Mouse (Mus musculus) kidney, embryonic 15.5 days (tissue): ENCODE measurements at regions not wholly inside any gene's neighbourhood (a gene's known extent, or its start where the extent isn't known, plus 50 kb on each side); places are given as distances from the start of the nearest gene placed in this dataset.
A peak's percentile ranks its signal among the peaks of the same experiment; 100 is the strongest.

ENCODE experiments used
- ATAC-seq: fragments of 200-750 bp; cut with Nextera tagmentation; replicated peaks from 2 replicates; pipeline ENCODE4 v1.8.0; 2017; ENCODE audit warnings: moderate TSS enrichment; ENCODE audit not compliant: low FRiP score
- H3K27ac ChIP-seq: fragments of 300-500 bp; sonication (generic); 2 replicates; pipeline ENCODE4 v1.5.1; 2015; ENCODE audit warnings: mild to moderate bottlenecking, inconsistent platforms
- H3K27me3 ChIP-seq: fragments of 300-500 bp; sonication (generic); 2 replicates; pipeline ENCODE4 v1.6.1; 2015; ENCODE audit warnings: inconsistent platforms
- H3K36me3 ChIP-seq: fragments of 300-500 bp; sonication (generic); 2 replicates; pipeline ENCODE4 v1.6.1; 2015; ENCODE audit warnings: inconsistent platforms
- H3K4me1 ChIP-seq: fragments of 300-500 bp; sonication (generic); 2 replicates; pipeline ENCODE4 v1.6.1; 2015; ENCODE audit warnings: inconsistent platforms
- H3K4me2 ChIP-seq: fragments of 300-500 bp; sonication (generic); 2 replicates; pipeline ENCODE4 v1.6.1; 2015; ENCODE audit warnings: moderate library complexity, mild to moderate bottlenecking, inconsistent platforms
- H3K4me3 ChIP-seq: fragments of 300-500 bp; sonication (generic); replicated peaks from 2 replicates; pipeline ENCODE4 v1.5.1; 2015; ENCODE audit warnings: mild to moderate bottlenecking, inconsistent platforms
- H3K9ac ChIP-seq: fragments of 300-500 bp; sonication (generic); 2 replicates; pipeline ENCODE4 v1.6.1; 2015; ENCODE audit warnings: mild to moderate bottlenecking, inconsistent platforms
- H3K9me3 ChIP-seq: fragments of 300-500 bp; sonication (generic); replicated peaks from 2 replicates; pipeline ENCODE4 v1.6.1; 2016; ENCODE audit warnings: inconsistent platforms
- WGBS: fragments of 180-500 bp; shearing (Covaris S2); methylation state at CpG from one replicate; pipeline ENCODE4 v1.1.7; 2015; ENCODE audit warnings: mixed read lengths; 5-methylcytosine and 5-hydroxymethylcytosine counted together

DNA sequence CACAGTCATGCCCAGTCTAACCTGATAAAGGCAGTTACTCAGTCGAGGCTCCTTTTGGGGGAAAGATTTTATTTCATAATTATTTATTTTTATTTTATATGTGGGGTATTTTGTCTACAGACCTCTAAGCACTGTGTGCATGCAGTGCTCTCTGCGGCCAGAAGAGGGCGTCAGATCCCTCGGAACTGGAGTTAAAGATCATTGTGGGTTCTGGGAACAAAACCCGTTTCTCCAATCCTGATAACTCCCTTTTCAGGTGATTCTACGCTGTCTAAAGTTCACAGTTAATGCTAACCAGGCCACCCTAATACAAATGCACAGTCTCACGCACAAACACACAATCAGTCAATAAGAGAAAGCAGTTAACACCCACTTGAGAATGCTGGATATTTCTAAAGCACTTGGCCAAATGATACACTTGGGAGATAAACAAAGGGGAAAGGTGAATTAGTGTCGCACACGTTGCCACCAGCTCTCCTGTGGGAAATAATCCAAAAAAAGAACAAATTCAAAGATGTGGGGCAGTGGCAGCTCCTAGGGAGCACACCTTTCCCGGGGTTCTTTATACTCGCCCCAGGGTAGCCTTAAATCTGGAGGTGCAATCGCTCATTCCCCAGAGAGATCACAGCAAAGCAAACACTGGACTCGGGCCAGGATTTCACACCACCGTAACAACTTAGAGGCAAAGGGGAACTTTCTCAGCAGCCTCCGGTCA lies 281.9 kb upstream of the Jmjd1c start:
- Histone ChIP-seq H3K4me1 (peaks cover 16% of the 10 kb centered on the region), H3K4me3 (peak overlapping the region; percentile 19), H3K4me2 (peak overlapping the region; percentile 54), H3K36me3 (no peaks in the 10 kb centered on the region), H3K27me3 (0 out of 2 replicates have a peak, but pooled peaks cover 5% of the 10 kb centered on the region), H3K9me3 (no peaks in the 10 kb centered on the region), H3K27ac (no peak overlapping the region), H3K9ac (no peak overlapping the region)
- no peak; the same call in none of the 2 replicates for ATAC-seq
- 11% methylated on average over 15 of the region's 15 CpGs for WGBS

DNA sequence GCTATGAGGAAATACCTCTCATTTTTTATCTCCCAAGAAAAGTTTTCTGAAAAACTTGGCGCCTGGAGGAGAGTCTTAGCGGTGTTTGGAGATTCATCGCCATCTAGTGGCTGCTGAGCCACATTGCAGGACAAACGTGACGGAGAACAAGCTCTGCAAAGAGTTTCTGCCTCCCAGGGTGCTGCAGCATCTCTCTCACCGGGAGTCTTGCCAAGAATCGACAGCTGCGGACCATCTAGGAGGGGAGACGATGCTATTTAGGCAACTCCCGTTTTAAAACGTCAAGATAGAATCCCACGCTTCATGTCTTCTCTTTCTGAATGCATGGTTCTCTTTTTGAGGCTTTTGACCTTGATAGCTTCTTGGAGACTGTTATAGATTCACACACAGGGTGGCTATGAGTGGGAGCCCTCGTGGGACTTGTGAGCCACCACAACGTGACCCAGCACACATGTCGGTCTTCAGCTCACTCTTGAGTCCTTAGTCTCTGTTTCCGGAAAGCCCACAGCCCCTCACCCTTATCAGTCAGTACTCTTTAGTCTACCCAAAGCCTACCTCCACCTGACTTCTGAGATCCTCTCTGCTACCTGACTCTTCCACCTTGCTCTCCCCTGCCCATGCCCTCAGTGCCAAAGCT lies 281.2 kb upstream of the Jmjd1c start:
- H3K4me1 ChIP-seq: peaks cover 16% of the 10 kb centered on the region
- ATAC-seq: peak; percentile 84
- no peak overlapping the region for H3K9ac ChIP-seq
- H3K9me3 ChIP-seq: no peaks in the 10 kb centered on the region
- peak overlapping the region; percentile 54 for H3K4me2 ChIP-seq
- H3K27ac ChIP-seq: no peak overlapping the region
- 0 out of 2 replicates have a peak, but pooled peaks cover 5% of the 10 kb centered on the region for H3K27me3 ChIP-seq
- H3K36me3 ChIP-seq: no peaks in the 10 kb centered on the region
- 9% methylated on average over 16 of the region's 16 CpGs for WGBS
- H3K4me3 ChIP-seq: peak overlapping the region; percentile 19

DNA sequence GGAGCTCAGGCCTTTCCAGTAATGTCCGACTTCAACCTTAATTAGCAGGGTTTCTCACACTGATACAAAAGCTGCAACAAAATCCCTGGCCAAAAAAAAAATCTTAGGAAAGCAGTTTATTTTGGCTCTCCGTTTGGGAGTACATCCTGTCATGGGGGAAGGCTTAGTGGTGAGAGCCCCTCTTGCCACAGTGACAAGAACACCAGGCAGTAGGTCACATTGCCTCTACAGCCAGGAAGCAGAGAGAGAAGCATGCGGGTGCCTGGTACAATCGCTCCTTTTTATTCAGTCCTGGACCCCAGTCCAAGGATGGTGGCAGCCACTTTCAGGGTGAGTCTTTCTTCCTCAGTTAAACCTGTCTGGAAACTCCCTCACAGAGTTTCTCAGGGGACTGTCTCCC lies 280.0 kb upstream of the Jmjd1c start:
- no peak for ATAC-seq
- Histone ChIP-seq H3K9ac (no peak overlapping the region), H3K9me3 (no peaks in the 10 kb centered on the region), H3K27ac (no peak overlapping the region), H3K27me3 (0 out of 2 replicates have a peak, but pooled peaks cover 5% of the 10 kb centered on the region), H3K4me2 (no peak overlapping the region), H3K4me1 (peaks cover 16% of the 10 kb centered on the region), H3K4me3 (no peak overlapping the region), H3K36me3 (no peaks in the 10 kb centered on the region)
- 74% methylated on average over 4 of the region's 4 CpGs for WGBS

DNA sequence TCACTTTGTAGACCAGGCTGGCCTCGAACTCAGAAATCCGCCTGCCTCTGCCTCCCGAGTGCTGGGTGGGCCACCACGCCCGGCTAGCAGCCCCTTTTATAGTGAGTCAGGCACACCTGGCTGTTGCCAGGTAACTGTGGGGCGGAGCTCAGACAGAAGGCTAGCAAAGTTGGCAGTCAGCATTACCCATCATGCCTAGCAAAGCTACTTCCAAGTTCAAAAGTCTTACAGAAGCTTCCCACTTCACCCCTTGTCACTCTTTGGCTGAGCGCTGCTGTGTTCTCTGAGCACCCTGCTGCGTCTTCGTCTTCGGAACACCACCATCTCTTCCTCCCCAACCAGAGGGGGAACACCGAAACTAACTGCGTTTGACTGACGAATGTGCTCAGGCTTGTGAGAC lies 279.1 kb upstream of the Jmjd1c start:
- Histone ChIP-seq H3K4me3 (no peak overlapping the region), H3K27me3 (0 out of 2 replicates have a peak, but pooled peaks cover 5% of the 10 kb centered on the region), H3K9me3 (no peaks in the 10 kb centered on the region), H3K27ac (no peak overlapping the region), H3K4me2 (no peak overlapping the region), H3K4me1 (peaks cover 16% of the 10 kb centered on the region), H3K36me3 (no peaks in the 10 kb centered on the region), H3K9ac (no peak overlapping the region)
- 85% methylated on average over 13 of the region's 13 CpGs for WGBS
- no peak for ATAC-seq

DNA sequence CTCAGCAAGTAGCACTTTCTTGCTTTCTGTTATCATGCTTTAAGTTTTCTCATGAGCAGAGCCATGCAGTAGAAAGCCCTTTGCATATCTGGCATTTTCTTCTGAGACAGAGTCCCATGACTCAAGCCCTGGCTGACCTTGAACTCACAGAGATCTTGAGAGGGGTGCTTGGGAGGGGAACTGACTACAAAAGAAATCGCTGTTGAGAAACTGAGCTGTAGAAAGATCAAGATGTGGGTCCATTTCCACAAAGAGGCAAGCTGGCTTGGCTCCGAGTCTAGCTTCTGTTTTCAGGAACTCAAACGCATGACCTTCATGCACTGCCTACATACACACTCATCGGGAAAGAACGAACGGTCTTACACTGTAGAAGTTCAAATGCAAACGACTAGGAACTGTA lies 278.0 kb upstream of the Jmjd1c start:
- ATAC-seq: no peak
- H3K9ac ChIP-seq: no peak overlapping the region
- no peaks in the 10 kb centered on the region for H3K27me3 ChIP-seq
- 60% methylated on average over 7 of the region's 7 CpGs for WGBS
- no peaks in the 10 kb centered on the region for H3K36me3 ChIP-seq
- no peak overlapping the region for H3K4me2 ChIP-seq
- no peak overlapping the region for H3K4me3 ChIP-seq
- peaks cover 16% of the 10 kb centered on the region for H3K4me1 ChIP-seq
- no peaks in the 10 kb centered on the region for H3K9me3 ChIP-seq
- H3K27ac ChIP-seq: no peak overlapping the region

DNA sequence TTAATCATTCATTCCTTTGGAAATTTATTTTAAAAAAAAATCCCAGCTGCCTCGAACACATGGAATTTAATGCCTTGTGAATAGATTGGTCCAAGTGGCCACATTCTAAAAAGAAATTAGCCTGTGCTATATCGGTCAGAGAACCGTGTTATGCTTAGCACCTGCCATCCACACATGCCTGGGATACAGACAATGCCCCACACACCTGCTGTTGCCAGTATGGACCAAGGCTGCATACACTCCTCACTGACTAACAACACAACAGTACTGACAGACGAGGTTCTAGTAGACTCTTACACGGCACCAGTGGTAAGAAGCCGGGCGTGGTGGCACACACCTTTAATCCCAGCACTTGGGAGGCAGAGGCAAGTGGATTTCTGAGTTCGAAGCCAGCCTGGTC lies 276.4 kb upstream of the Jmjd1c start:
- ATAC-seq: no peak
- H3K27me3 ChIP-seq: no peaks in the 10 kb centered on the region
- no peaks in the 10 kb centered on the region for H3K36me3 ChIP-seq
- no peak overlapping the region for H3K27ac ChIP-seq
- H3K4me1 ChIP-seq: peaks cover 10% of the 10 kb centered on the region
- no peaks in the 10 kb centered on the region for H3K9me3 ChIP-seq
- no peak overlapping the region for H3K9ac ChIP-seq
- WGBS: 89% methylated on average over 8 of the region's 8 CpGs
- H3K4me3 ChIP-seq: no peak overlapping the region
- no peak overlapping the region for H3K4me2 ChIP-seq

DNA sequence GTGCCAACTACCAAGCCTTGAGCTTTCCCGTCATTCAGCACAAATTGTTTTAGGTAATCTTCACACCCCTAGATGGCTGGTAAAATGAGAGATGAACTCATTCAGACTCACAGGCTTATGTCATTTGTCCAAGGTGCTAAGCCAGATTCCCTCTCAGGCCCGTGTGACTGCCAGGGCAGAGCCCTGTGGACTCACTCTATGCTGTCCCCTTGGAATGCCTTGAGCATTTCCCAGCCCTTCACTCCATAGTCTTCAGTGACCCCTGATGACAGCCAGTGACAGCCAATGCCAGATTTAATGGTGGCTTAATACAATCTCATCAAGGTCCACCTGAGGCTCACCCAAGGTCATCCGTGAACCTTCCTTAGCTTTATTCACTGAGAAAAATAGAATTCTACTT lies 270.2 kb upstream of the Jmjd1c start:
- Histone ChIP-seq H3K27me3 (no peaks in the 10 kb centered on the region), H3K4me1 (0 out of 2 replicates have a peak, but pooled peaks cover 2% of the 10 kb centered on the region), H3K9ac (no peak overlapping the region), H3K36me3 (no peaks in the 10 kb centered on the region), H3K4me3 (no peak overlapping the region), H3K27ac (no peak overlapping the region), H3K9me3 (no peaks in the 10 kb centered on the region), H3K4me2 (no peak overlapping the region)
- ATAC-seq: no peak
- 61% methylated on average over 3 of the region's 3 CpGs for WGBS

DNA sequence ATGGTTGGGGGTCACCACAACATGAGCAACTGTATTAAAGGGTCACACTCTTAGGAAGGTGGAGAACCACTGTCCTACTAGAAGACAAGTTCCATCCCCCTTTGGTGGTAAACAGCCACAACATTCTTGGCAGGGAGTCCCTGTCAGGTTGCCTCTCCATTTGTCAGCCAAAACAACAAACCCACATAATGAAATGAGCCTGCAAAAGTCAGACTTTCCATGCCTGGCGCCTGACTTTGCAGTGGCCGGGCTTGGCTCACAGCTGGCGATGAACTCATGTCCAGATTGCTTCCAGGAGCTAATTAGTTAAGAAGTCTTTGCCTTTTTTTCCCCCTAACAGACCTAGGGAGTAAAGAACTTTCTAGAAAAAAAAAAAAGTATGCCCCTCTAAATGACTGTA lies 269.6 kb upstream of the Jmjd1c start:
- H3K36me3 ChIP-seq: no peaks in the 10 kb centered on the region
- no peak overlapping the region for H3K4me2 ChIP-seq
- 25% methylated on average over 3 of the region's 3 CpGs for WGBS
- no peaks in the 10 kb centered on the region for H3K9me3 ChIP-seq
- no peak overlapping the region for H3K9ac ChIP-seq
- no peak overlapping the region for H3K27ac ChIP-seq
- 0 out of 2 replicates have a peak, but pooled peaks cover 2% of the 10 kb centered on the region for H3K4me1 ChIP-seq
- H3K4me3 ChIP-seq: no peak overlapping the region
- H3K27me3 ChIP-seq: no peaks in the 10 kb centered on the region
- ATAC-seq: no peak

DNA sequence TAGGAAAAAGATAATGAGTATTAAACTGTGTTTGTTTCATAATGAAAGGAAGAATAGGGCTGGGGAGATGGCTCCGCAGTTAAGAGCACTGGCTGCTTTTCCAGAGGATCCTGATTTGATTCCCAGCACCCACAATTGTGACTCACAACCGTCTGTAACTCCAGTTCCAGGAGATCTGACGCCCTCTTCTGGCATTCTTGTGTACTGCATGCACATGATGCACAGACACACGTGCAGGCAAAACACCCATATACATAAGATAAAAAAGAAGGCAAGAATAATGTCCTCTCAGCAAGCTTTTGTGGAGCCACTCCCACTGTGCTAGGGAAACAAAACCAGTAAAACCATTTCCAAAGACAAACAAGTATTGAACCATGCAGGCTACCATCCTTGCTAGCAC lies 261.0 kb upstream of the Jmjd1c start:
- Histone ChIP-seq H3K36me3 (no peaks in the 10 kb centered on the region), H3K4me2 (no peak overlapping the region), H3K4me1 (0 out of 2 replicates have a peak, but pooled peaks cover 3% of the 10 kb centered on the region), H3K4me3 (no peak overlapping the region), H3K27ac (no peak overlapping the region), H3K27me3 (no peaks in the 10 kb centered on the region), H3K9ac (no peak overlapping the region), H3K9me3 (no peaks in the 10 kb centered on the region)
- 69% methylated on average over 4 of the region's 4 CpGs for WGBS
- no peak for ATAC-seq

DNA sequence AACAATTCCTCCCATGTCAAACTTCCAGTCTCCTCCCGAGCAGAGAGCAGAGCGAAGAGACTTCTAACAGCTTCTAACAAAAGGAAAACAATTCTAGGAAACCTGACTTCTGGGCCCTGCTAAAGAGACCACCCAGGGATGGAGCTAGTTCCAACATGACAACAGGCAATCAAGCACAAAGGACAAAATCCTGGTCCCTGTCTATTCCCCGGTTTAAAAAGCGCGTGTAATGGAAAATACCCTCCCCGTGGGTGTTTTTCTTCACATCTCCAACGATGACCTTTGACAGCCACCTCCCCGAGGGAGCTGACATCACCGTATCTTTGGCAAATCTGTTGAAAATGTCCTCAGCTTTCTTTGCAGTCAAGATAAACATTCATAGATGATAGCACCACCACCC lies 256.9 kb upstream of the Jmjd1c start:
- Histone ChIP-seq H3K4me3 (no peak overlapping the region), H3K9me3 (no peaks in the 10 kb centered on the region), H3K4me2 (peak overlapping the region; percentile 22), H3K36me3 (no peaks in the 10 kb centered on the region), H3K4me1 (0 out of 2 replicates have a peak, but pooled peaks cover 3% of the 10 kb centered on the region), H3K9ac (no peak overlapping the region), H3K27ac (no peak overlapping the region), H3K27me3 (no peaks in the 10 kb centered on the region)
- no peak for ATAC-seq
- WGBS: 15% methylated on average over 9 of the region's 9 CpGs

DNA sequence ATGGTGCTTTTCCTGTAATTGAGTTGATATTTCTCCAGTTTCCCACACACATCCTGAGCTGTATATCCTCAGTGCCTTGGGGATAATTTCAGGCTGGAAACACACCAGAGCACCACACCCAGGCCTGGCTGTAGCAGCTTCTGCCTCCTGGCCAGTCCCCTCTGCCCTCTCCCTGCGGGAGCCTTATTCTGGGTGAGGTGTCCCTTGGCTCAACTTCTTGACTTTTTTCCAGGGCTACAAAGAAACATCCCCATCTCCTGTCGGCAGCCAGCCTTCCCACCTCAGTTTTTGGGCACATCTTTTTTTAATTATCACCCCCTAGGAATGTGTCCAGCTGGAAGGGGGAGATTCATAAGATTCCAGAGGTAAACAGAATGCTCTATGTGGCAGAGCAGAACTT lies 252.7 kb upstream of the Jmjd1c start:
- ATAC-seq: no peak
- no peak overlapping the region for H3K9ac ChIP-seq
- no peaks in the 10 kb centered on the region for H3K9me3 ChIP-seq
- H3K4me2 ChIP-seq: no peak overlapping the region
- H3K4me3 ChIP-seq: no peak overlapping the region
- H3K27ac ChIP-seq: no peak overlapping the region
- 66% methylated on average over 2 of the region's 2 CpGs for WGBS
- H3K27me3 ChIP-seq: no peaks in the 10 kb centered on the region
- no peaks in the 10 kb centered on the region for H3K36me3 ChIP-seq
- H3K4me1 ChIP-seq: 0 out of 2 replicates have a peak, but pooled peaks cover 3% of the 10 kb centered on the region

DNA sequence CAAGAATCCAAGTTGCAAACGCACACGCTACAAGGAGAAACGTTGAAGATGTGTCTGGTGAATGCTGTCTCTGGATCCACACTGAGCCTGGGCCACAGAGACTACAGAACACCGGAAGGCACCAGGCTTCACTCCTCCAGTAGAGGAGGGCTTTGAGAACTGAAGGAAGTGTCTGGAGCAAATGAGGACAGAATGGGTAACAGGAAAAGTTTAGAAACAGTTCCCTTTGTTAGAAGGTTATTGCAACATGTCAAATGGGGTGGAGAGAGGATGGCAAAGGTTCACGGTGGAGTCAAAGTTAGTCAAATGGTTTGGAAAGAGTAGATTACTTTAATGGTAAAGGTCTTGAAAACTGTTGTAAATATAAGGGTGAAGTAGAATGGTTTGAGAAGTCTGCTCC lies 247.1 kb upstream of the Jmjd1c start:
- H3K4me3 ChIP-seq: no peak overlapping the region
- H3K9me3 ChIP-seq: no peaks in the 10 kb centered on the region
- no peak overlapping the region for H3K4me2 ChIP-seq
- H3K27me3 ChIP-seq: no peaks in the 10 kb centered on the region
- no peak overlapping the region for H3K27ac ChIP-seq
- no peak for ATAC-seq
- WGBS: 79% methylated on average over 5 of the region's 5 CpGs
- no peak overlapping the region for H3K9ac ChIP-seq
- H3K4me1 ChIP-seq: no peaks in the 10 kb centered on the region
- H3K36me3 ChIP-seq: no peaks in the 10 kb centered on the region
